Mouse (Mus musculus): ENCODE measurements around the gene Ptprg.

DNA sequence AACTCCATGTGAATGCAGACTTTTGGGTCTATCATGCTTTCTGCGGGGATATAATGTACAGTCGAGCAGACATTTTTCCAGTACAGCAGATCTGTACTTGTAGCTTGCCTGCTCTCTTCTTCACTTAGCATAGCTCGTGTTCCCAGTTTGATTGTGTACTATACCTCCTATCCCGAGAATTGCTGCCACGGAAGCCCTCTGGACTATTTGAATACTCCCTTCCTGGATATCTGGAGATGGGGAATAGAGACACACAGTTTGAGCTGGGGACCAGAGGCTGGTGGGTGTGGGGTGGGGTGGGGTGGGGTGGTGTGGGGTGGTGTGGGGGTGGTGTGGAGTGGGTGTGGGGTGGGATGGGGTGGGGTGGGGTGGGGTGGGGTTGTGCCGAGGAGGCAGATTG, 263.9 kb downstream of the Ptprg start:
- TF ChIP-seq CTCF (IDR thresholded peaks at IDR 0.05; ENCODE audit: borderline replicate concordance, extremely low read depth, insufficient read depth, insufficient read length): no peak
- no peak for TF ChIP-seq POLR2A (IDR thresholded peaks at IDR 0.05; ENCODE audit: borderline replicate concordance, extremely low read depth, insufficient read depth, insufficient read length, poor library complexity, severe bottlenecking)
